Mouse (Mus musculus) neural tube, embryonic 13.5 days (tissue): Measurements from ENCODE around the gene Bcl9l. TPM values are rescaled to one million over a fixed set of nuclear protein-coding genes. Genes with fewer than 3 reads are reported as not detected.

Experiments used
- ATAC-seq: fragments of 200-750 bp; cut with Nextera tagmentation; 2 replicates; pipeline ENCODE4 v1.8.0; 2017; ENCODE audit warnings: low read depth, mild to moderate bottlenecking, moderate TSS enrichment, moderate library complexity
- H3K27ac ChIP-seq: fragments of 300-500 bp; sonication (generic); replicated peaks from 2 replicates; pipeline ENCODE4 v1.5.1; 2015; ENCODE audit warnings: moderate library complexity, mild to moderate bottlenecking, inconsistent platforms
- H3K27me3 ChIP-seq: fragments of 300-500 bp; sonication (generic); 2 replicates; pipeline ENCODE4 v1.6.1; 2015; ENCODE audit warnings: mild to moderate bottlenecking, inconsistent platforms
- H3K36me3 ChIP-seq: fragments of 300-500 bp; sonication (generic); 2 replicates; pipeline ENCODE4 v1.6.1; 2015; ENCODE audit warnings: mild to moderate bottlenecking, inconsistent platforms
- H3K4me1 ChIP-seq: fragments of 300-500 bp; sonication (generic); replicated peaks from 2 replicates; pipeline ENCODE4 v1.6.1; 2015; ENCODE audit warnings: inconsistent platforms
- H3K4me2 ChIP-seq: fragments of 300-500 bp; sonication (generic); 2 replicates; pipeline ENCODE4 v1.6.1; 2015; ENCODE audit warnings: inconsistent platforms, mild to moderate bottlenecking, moderate library complexity
- H3K4me3 ChIP-seq: fragments of 300-500 bp; sonication (generic); 2 replicates; pipeline ENCODE4 v1.5.1; 2015; ENCODE audit warnings: mild to moderate bottlenecking, inconsistent platforms
- H3K9ac ChIP-seq: fragments of 300-500 bp; sonication (generic); 2 replicates; pipeline ENCODE4 v1.6.1; 2015; ENCODE audit warnings: moderate library complexity, mild to moderate bottlenecking, inconsistent platforms
- H3K9me3 ChIP-seq: fragments of 300-500 bp; sonication (generic); 2 replicates; pipeline ENCODE4 v1.6.1; 2016; ENCODE audit warnings: inconsistent platforms
- WGBS: fragments of 180-500 bp; shearing (Covaris S2); methylation state at CpG from one replicate; pipeline ENCODE4 v1.1.7; 2015; 5-methylcytosine and 5-hydroxymethylcytosine counted together
- polyA plus RNA-seq: library from polyadenylated mRNA; unstranded; fragments of >200 nt; fragmentation: Nextera tagmentation; extraction: Ambion mirVana; gene quantifications from 2 replicates; pipeline ENCODE4 v1.2.1, GENCODE M21; 2015

Bcl9l gene
- polyA plus RNA-seq, 1 experiment from 2014 or later, result 9.4 TPM

GRCm38 (mm10) chr9:44501206-44501879, 18.7 kb downstream of the Bcl9l start:
- Histone ChIP-seq H3K9ac (peak overlapping the region; percentile 77), H3K4me2 (0 out of 2 replicates have a peak overlapping the region, but pooled peaks have one; percentile 6), H3K4me1 (peaks cover 67% of the 10 kb centered on the region), H3K27ac (0 out of 2 replicates have a peak overlapping the region, but pooled peaks have one; percentile 14), H3K36me3 (peaks cover 24% of the 10 kb centered on the region), H3K9me3 (no peaks in the 10 kb centered on the region), H3K4me3 (no peak overlapping the region), H3K27me3 (no peaks in the 10 kb centered on the region)
- no peak for ATAC-seq
- WGBS, result 62% methylated on average over 10 of the region's 10 CpGs

- H3K9me3 ChIP-seq, result no peaks in the 10 kb centered on the region
- H3K4me1 ChIP-seq, result peaks cover 61% of the 10 kb centered on the region
- WGBS, result 3% methylated on average over 4 of the region's 4 CpGs
- no peak overlapping the region for H3K4me3 ChIP-seq
- ATAC-seq, result no peak
- H3K4me2 ChIP-seq, result 0 out of 2 replicates have a peak overlapping the region, but pooled peaks have one; percentile 6
- H3K36me3 ChIP-seq, result peaks cover 31% of the 10 kb centered on the region
- no peaks in the 10 kb centered on the region for H3K27me3 ChIP-seq
- H3K9ac ChIP-seq, result peak overlapping the region; percentile 34; the same call in 1 of the 2 replicates
- 0 out of 2 replicates have a peak overlapping the region, but pooled peaks have one; percentile 14 for H3K27ac ChIP-seq
Measured at GRCm38 (mm10) chr9:44502006-44502405, 19.4 kb downstream of the Bcl9l start.

- Histone ChIP-seq H3K36me3 (peaks cover 54% of the 10 kb centered on the region), H3K27ac (no peak overlapping the region), H3K27me3 (peaks cover 6% of the 10 kb centered on the region; the same call in 1 of the 2 replicates), H3K4me3 (no peak overlapping the region), H3K4me1 (peaks cover 43% of the 10 kb centered on the region), H3K4me2 (no peak overlapping the region), H3K9ac (0 out of 2 replicates have a peak overlapping the region, but pooled peaks have one; percentile 1), H3K9me3 (no peaks in the 10 kb centered on the region)
- no peak for ATAC-seq
- 72% methylated on average over 20 of the region's 20 CpGs for WGBS
Measured at GRCm38 (mm10) chr9:44504893-44505823, 22.5 kb downstream of the Bcl9l start.

- Histone ChIP-seq H3K4me2 (no peak overlapping the region), H3K4me1 (peaks cover 43% of the 10 kb centered on the region), H3K9me3 (no peaks in the 10 kb centered on the region), H3K4me3 (no peak overlapping the region), H3K36me3 (peaks cover 54% of the 10 kb centered on the region), H3K27me3 (peaks cover 6% of the 10 kb centered on the region; the same call in 1 of the 2 replicates), H3K27ac (no peak overlapping the region), H3K9ac (no peak overlapping the region)
- WGBS, result 50% methylated on average over 23 of the region's 23 CpGs
- ATAC-seq, result no peak
Measured at GRCm38 (mm10) chr9:44505824-44506467, 23.3 kb downstream of the Bcl9l start.

GRCm38 (mm10) chr9:44506566-44506965, 23.9 kb downstream of the Bcl9l start:
- peaks cover 6% of the 10 kb centered on the region; the same call in 1 of the 2 replicates for H3K27me3 ChIP-seq
- no peak overlapping the region for H3K4me2 ChIP-seq
- no peak overlapping the region for H3K9ac ChIP-seq
- H3K4me3 ChIP-seq, result no peak overlapping the region
- H3K36me3 ChIP-seq, result peaks cover 54% of the 10 kb centered on the region
- 89% methylated on average over 13 of the region's 13 CpGs for WGBS
- H3K4me1 ChIP-seq, result peaks cover 43% of the 10 kb centered on the region
- no peaks in the 10 kb centered on the region for H3K9me3 ChIP-seq
- no peak overlapping the region for H3K27ac ChIP-seq
- ATAC-seq, result no peak

GRCm38 (mm10) chr9:44507345-44507744, 24.7 kb downstream of the Bcl9l start:
- WGBS, result 91% methylated on average over 6 of the region's 6 CpGs
- no peak overlapping the region for H3K4me2 ChIP-seq

GRCm38 (mm10) chr9:44508124-44508619, 25.5 kb downstream of the Bcl9l start:
- H3K4me3 ChIP-seq, result no peak overlapping the region
- H3K36me3 ChIP-seq, result peaks cover 47% of the 10 kb centered on the region
- no peak overlapping the region for H3K4me2 ChIP-seq
- ATAC-seq, result no peak
- H3K27me3 ChIP-seq, result peaks cover 6% of the 10 kb centered on the region; the same call in 1 of the 2 replicates
- WGBS, result 90% methylated on average over 18 of the region's 18 CpGs
- no peaks in the 10 kb centered on the region for H3K9me3 ChIP-seq
- H3K4me1 ChIP-seq, result peaks cover 44% of the 10 kb centered on the region
- H3K27ac ChIP-seq, result no peak overlapping the region
- no peak overlapping the region for H3K9ac ChIP-seq

More at GRCm38 (mm10) chr9:44507345-44507744, 24.7 kb downstream of the Bcl9l start:
- no peak overlapping the region for H3K9ac ChIP-seq
- no peak overlapping the region for H3K27ac ChIP-seq
- no peak overlapping the region for H3K4me3 ChIP-seq
- no peak for ATAC-seq
- peaks cover 43% of the 10 kb centered on the region for H3K4me1 ChIP-seq
- H3K36me3 ChIP-seq, result peaks cover 54% of the 10 kb centered on the region
- no peaks in the 10 kb centered on the region for H3K9me3 ChIP-seq
- peaks cover 6% of the 10 kb centered on the region; the same call in 1 of the 2 replicates for H3K27me3 ChIP-seq

- peak overlapping the region; percentile 53 for H3K9ac ChIP-seq
- no peaks in the 10 kb centered on the region for H3K9me3 ChIP-seq
- 81% methylated on average over 19 of the region's 19 CpGs for WGBS
- H3K4me1 ChIP-seq, result peaks cover 44% of the 10 kb centered on the region
- H3K36me3 ChIP-seq, result peaks cover 45% of the 10 kb centered on the region
- ATAC-seq, result no peak
- H3K27ac ChIP-seq, result peak overlapping the region; percentile 69
- H3K4me2 ChIP-seq, result peak overlapping the region; percentile 52
- H3K4me3 ChIP-seq, result no peak overlapping the region
- peaks cover 6% of the 10 kb centered on the region; the same call in 1 of the 2 replicates for H3K27me3 ChIP-seq
Measured at GRCm38 (mm10) chr9:44508721-44509486, 26.3 kb downstream of the Bcl9l start.

- peak; percentile 30 for ATAC-seq
- peak overlapping the region; percentile 52 for H3K4me2 ChIP-seq
- H3K4me1 ChIP-seq, result peaks cover 44% of the 10 kb centered on the region
- peaks cover 6% of the 10 kb centered on the region; the same call in 1 of the 2 replicates for H3K27me3 ChIP-seq
- peak overlapping the region; percentile 69 for H3K27ac ChIP-seq
- H3K36me3 ChIP-seq, result peaks cover 45% of the 10 kb centered on the region
- H3K9ac ChIP-seq, result peak overlapping the region; percentile 53
- no peaks in the 10 kb centered on the region for H3K9me3 ChIP-seq
- H3K4me3 ChIP-seq, result peak overlapping the region; percentile 20
- WGBS, result 12% methylated on average over 24 of the region's 27 CpGs
Measured at GRCm38 (mm10) chr9:44509487-44510354, 27.1 kb downstream of the Bcl9l start.

- H3K4me1 ChIP-seq, result peaks cover 44% of the 10 kb centered on the region
- peaks cover 6% of the 10 kb centered on the region; the same call in 1 of the 2 replicates for H3K27me3 ChIP-seq
- H3K4me2 ChIP-seq, result peak overlapping the region; percentile 52
- H3K27ac ChIP-seq, result 0 out of 2 replicates have a peak overlapping the region, but pooled peaks have one; percentile 69
- WGBS, result 30% methylated on average over 9 of the region's 9 CpGs
- ATAC-seq, result 0 out of 2 replicates have a peak, but pooled peaks have one; percentile 17
- no peak overlapping the region for H3K4me3 ChIP-seq
- peaks cover 40% of the 10 kb centered on the region for H3K36me3 ChIP-seq
- H3K9ac ChIP-seq, result no peak overlapping the region
- H3K9me3 ChIP-seq, result no peaks in the 10 kb centered on the region
Measured at GRCm38 (mm10) chr9:44510355-44510871, 27.8 kb downstream of the Bcl9l start.
